Mouse (Mus musculus) testis, postnatal 10 days (tissue): Measurements from ENCODE around the gene Rab11b.

Experiments used
- DNase-seq: peaks from one replicate; pipeline ENCODE4 v3.0.0; 2021; ENCODE audit warnings: low spot score

Gene Rab11b

DNA sequence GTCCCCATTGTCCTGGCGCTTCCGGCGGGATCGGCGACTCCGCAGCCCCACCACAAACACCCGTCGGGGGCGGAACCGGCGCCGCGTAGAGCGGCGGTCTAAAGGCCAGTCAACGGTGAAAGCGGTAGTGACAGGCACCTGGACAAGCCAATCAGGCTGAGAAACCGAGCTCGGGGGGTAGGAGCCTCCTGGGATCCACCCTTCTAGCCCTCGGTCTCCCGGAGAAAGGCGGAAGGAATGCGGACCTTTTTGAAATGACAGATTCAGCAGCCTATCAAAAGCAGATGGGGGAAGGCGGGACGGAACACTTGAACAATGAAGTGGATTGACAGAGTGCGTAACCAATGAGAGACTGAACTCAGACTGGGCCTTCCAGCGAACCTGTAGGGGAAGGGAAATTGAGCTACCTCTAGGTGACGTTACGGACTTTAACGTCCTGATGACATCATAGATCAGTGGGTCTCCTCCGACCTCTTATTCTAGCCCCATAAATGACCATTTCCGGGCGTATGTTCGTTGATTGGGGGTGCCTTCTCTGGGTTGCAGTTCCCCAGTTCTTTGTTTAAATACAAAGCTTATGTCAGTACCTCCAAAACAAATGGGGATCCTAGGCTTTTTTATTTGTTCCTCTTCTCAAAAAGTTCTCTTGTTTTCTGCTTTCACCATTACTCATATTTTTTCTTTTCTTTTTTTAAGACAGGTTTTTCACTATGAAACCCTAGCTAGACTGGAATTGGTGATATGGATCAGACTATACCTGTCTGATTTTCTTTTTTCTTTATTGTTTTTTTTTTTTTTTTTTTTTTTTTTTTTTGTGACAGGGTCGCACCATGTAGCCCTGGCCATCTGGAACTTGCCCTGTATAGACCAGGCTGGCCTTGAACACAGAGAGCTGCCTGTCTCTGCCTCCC, at the start of gene Rab11b:
Gene Rab11b, minus strand, starts transcription at position 276 of the 911 bp plus-strand sequence.
- DNase-seq: peak; percentile 99

DNA sequence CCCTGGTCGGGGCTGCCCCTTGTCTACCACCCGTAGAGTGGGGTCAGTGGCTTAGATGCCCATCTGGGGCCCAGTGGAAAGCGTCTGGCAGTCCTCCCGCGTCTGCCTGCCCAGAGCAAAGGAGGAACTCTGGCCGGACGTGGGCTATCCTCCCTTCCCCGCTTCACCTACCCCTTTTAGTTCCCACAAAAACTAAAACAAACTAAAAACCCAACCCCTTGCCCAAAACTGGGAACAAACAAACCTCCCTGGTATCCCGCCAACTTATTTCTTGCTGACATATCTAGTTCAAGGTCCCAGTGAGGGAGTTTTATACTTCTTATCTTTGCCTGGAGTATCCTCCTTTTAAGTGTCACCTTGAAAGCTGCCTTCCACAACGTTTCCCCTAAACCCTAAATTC, 47.9 kb upstream of the Rab11b start:
- no peak for DNase-seq

DNA sequence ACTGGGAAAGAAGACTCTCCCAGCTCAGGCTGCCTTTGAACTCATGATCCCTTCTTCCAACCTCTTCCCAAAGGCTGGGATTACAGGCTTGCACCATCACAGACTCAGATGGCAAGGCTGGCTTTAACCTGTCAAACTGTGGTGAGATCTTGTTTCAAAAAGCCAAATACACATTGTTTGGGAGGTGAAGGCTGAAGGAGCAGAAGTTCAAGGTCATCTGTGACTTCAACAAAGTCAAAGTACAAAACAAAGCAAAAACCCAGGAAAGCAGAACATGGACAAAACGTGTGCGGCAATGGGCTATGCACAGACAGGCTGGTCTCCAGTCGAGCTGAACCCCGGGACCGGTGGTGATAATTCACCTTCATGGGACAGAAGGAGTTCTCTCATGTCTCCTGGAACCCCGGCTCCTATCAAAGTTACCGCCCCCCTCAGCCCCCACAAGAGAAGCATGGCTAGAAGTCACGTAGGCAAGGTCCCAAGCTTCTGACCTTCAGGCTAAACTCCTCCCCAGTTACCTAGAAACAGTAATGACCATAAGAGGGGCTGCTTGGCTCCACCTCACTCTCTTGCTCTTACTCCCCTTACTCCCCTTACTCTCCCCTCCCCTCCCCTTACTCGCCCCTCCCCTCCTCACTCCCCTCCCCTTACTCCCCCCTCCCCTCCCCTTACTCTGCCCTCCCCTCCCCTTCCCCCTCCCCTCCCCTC, 47.0 kb upstream of the Rab11b start:
- DNase-seq: no peak

DNA sequence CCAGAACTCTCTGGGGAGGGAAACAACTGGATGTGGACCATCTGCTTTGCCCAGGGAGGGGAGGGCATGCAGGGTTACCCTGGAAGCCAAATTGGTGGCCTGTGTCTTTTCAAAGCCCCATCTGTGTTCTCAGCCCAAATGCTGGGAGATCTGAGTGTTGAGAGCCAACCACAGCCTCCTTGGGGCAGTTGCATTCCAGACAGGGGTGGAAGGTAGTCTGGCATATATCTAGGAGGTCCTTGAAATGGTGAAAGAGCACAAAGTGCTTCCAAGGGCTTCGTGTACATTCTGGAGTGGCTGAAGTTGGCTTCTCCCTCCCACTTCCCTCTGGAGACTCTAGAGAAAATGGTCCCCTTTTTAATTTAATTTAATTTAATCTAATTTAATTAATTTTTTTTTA, 44.4 kb upstream of the Rab11b start:
- DNase-seq: no peak

DNA sequence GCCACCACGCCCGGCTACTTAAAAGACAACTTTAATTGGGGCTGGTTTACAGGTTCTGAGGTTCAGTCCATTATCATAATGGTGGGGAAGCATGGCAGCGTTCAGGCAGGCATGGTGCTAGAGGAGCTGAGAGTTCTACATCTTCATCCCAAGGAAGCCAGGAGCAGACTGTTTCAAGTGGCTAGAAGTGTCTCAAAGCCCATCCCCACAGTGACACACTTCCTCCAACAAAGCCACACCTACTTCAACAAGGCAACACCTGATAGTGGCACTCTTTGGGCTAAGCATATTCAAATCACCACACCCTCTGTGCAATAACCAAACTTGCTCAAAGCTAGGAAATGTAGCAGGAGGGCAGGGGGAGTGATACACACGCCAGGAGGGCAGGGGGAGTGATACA, 43.9 kb upstream of the Rab11b start:
- DNase-seq: no peak

DNA sequence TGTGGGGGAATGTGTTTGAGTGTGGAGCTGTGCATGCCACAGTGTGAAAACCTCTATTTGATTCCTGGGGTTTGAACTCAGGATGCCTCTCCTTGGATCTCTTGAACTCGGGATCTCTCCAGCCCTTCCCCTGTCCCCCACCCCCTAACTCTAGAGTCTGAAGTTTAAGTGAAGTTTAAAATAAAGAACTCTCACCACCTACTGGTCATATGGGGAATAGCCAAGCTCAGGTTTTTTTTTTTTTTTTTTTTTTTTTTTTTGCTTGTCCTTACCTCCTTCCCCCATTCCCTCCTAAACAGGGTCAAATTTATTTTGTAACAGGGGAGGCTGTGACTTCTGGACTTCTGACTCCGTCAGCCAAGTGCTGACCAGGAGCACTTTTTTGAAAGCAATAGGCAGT, 41.9 kb upstream of the Rab11b start:
- DNase-seq: no peak

DNA sequence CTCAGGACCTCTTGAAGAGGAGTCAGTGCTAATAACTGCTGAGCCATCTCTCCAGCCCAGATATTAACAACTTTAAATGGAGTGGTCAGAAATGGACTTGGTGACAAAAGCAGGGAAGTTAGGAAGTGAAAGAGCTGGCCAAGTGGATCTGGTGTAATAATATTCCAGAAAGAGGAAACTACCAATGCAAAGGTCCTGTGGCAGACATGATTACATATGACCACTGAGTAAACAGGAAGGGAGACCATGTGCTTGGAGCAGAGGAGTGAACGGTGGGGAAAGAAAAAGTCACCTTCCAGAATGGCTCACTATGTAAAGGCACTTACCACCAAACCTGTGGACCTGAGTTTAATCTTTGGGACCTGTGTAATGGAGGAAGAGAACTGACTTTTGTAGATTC, 38.9 kb upstream of the Rab11b start:
- no peak for DNase-seq

DNA sequence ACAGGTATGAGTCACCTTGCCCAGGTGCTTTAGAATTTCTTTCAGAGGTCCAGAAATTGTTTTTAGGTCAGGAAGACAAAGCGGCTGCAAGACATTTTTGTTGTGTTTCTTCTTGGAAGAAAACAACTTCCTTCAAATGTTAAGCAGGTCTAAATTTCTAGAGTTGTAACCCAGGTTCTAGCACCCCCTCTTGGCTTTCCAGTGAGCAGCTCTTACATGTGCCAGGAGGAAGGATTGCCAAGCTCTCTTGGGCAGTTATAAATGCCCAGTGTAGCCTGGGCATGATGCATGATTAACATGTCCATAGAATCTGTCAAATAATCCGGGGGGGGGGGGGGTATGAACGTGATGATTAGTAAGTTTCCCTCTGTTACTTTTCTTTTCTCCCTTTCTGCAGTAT, 38.0 kb upstream of the Rab11b start:
- DNase-seq: no peak

DNA sequence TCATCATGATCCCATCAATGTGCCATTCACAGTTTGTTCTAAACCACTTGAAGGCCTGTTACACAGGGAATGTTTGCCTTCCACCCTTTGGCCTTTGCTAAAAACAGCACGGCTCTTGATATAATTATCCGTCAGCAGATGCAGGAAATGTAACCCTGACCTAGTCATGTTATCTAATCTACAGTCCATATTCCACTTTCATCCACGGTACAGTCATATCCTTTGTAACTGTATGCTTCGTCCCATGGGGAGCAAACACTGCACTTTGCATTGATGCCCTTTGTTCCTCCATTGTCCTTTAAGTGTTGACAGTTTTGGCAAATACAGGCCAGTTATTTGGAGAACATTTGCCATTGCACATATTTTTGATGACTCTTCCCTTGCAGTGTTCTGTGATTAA, 28.4 kb upstream of the Rab11b start:
- DNase-seq: no peak

DNA sequence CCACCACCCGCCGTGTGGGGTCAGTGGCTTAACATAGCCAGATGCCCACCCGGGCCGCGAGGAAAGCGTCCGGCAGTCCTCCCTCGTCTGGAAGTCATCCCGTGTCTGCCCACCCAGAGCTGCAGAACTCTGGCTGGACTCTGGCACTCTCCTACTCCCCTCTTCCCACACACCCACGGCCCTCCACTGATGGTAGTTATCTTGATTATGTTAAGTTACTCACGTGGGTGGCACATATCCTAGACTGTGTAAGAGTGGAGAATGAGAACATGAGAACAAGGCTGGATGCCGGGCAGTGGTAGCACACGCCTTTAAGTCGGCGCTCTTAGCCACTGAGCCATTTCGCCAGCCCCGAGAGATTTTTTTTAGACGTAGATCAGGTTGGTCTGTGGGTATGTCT, 26.0 kb upstream of the Rab11b start:
- no peak for DNase-seq

DNA sequence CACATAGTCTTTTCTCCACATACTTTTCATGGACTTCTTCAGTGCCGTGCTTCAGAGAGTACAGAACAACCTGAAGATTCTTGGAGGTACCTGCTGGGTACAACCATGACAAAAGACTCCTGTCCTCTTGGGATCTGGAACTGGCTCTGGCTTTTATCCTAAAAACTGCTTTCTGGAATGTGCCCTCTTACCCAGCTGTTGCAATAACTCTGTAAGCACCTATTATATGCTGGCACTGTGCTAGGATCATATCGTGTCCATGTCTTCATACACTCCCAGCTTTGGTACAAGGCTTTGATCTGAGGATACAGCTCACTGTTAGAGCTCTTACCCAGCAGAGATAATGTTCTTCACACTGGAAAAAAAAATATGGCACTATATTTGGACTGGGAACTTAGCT, 24.6 kb upstream of the Rab11b start:
- DNase-seq: no peak

DNA sequence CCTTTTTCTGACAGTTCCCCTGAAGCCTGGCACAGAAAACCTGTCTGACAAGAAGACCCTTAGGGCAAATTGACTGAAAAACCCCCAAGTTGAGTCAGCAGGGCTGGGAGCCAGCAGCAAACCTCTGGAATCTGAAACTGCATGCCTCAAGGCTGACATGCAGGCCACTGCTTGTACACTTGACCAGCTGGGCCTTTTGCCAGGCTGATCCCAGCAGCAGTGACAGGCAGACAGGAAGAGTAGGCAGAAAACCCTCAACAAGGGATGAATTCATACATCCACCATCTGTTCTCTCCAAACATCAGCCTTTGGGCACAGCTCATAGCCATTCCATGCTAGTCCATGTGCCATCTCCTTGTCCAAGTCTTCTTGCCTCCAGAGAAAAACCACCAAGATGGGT, 23.1 kb upstream of the Rab11b start:
- DNase-seq: peak; percentile 71

DNA sequence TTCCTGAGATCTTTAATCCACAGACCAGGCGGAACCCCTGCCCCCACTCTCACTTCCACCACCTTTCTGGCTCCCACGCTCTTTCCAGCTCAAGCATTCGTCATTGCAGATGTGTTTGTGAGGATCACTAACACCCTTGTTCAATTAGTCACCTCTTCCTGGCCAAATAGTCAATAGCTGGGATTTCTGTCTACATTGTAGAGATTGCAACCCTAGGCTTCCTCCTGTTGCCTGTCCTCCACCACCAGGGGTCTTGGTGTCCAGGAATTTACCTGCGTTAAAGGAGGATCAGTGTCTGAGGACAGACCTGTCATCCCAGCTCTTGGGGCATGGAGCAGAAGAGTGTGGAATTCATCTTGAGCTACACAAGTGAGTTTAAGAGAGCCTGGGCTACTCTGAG, 21.7 kb upstream of the Rab11b start:
- DNase-seq: no peak

DNA sequence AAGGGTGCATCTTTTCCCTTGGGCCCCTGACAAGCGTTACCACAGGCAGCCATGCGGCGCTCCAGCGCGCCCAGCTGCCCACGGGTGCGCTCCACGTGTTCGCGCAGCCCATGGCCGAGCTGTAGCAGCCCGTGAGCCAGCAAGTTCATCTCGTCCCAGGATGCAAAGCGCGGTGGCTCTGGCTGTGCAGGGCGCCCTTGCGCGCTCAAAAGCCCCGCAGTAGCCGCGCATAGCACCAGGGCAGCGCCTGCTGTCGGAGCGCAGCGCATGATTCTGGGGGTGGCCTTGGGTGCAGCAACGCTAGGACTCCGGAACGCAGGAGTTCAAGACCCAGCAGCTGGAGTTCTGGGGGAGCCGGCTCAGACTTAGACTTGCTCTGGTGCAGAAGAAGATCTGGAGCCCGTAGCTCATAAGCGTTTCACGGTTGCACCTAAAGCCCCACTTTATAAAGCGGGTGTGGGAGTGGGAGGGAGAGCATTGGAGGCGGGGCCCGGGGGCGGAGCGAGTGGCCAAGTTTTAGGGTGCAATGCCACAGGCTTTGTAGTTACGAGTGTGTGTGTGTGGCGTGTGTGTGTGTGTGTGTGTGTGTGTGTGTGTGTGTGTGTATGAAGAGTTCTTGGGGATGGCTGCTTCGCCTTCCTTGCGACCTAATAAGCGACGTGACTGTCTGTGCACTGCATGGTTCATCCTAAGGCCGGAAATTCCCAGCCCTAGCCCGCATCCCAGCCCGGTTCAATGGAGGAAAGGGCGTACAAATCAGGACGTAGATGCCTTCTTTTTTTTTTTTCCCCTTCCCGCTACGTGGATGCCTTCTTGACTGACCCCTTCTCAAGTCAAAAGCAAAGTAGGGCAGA, 21.0 kb upstream of the Rab11b start, which contains the start of gene Angptl4:
Gene Angptl4, minus strand, starts transcription at position 707 of the 854 bp plus-strand sequence.
- peak; percentile 85 for DNase-seq

DNA sequence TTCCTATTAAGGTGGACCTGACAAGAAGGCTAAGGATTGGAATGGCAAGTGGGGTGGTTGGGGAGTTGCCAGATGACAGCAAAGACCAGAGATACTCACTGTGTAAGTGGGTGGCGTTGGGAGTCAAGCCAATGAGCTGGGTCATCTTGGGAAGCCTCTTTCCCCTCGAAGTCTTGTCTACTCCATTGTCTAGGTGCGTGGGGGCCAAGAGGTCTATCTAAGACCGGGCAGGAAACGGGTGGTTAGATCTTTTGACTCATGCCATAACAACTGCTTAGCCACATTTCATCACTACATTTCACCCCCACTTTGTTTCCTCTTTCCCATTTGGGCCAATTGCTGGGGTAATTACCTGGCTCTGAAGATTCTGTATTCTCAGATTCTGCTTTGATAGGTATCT, 20.1 kb upstream of the Rab11b start:
- DNase-seq: peak; percentile 70

DNA sequence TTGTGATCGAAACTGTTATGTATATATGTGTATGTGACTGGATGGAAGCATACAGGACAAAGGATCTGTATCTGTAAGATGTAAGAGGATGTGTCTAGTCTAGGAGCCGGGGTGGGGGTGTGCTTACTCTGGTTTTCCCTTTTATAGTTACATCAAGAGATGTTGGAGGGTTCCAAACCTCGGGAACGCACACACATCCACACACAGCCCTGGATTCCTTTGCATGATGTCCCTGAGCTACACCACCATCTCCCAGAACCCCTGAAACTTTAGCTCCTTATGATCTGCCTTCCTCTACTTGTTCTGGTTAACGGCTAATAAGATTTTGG, 19.6 kb upstream of the Rab11b start:
- no peak for DNase-seq

DNA sequence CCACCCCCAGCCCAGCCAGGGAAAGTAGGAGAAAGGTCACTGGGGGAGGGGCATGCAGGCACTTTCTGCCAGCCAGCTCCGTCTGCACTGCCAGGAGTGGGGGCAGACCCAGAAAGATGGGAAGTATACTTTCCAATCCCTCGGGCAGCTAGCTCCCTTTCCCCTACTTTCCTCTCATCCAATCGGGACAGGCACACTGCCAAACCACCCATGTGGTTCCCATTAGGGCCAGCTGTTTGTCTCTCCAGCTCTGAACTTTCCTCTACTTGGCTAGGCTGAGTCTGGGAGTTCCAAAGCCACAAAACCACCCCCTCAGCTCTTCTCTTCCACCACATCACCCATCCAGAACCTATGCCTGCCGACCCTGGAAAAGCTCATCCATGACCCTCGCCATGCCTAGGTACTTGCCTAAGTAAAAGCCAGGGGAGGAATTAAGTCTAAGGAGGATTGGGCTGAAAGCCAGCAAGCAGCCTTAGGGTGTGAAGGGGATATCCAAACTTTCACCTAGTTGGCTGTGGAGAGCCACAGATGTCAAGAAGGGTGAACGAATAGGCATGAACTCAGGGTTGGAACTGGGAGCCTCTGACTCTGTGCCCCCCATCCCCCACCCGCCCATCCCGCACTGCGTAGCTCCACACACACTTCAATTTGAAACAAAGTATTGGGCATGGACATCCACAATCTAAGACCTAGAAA, 19.1 kb upstream of the Rab11b start:
- peak; percentile 93 for DNase-seq

DNA sequence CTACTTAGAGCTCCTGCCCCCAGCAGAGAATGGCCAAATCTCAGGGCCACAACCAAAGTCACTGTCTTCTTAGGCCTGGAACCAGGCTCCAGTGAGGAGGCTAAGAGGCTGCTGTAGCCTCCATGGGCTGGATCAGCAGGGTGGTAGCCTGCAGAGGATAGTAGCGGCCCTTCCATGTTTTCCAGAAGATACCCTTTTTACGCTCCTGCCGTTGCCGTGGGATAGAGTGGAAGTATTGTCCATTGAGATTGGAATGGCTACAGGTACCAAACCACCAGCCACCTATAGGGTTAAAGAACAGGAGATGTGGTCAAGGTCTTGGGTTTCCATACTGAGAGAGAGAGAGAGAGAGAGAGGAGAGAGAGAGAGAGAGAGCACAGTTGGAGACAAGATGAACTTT, 15.0 kb upstream of the Rab11b start:
- no peak for DNase-seq

DNA sequence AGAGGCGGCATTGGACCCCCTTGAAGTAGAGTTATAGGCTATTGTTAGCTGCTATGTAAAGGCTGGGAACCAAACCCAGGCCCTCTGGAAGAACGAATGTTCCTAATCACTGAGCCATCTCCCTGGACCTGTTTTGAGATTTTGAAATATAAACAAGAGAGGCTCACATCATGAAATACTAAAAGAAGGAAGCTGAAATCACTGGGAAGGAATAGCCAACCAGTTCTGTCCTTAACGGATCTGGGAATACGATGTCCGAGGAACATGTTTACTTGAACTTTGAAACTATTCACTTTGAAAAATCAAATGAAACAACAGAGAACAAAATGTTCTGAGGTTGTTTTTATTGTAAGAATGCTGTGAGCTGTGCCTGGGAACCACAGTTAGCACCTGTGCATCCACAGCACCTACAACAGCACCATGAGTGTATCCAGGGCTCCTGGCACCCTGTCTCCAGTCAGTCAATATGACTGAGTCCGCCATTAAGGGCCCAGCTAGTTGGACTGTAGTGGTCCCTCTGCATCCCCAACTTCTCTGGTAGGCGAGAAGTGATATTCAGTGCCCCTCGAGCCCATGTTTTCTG, 14.3 kb upstream of the Rab11b start:
- DNase-seq: no peak

DNA sequence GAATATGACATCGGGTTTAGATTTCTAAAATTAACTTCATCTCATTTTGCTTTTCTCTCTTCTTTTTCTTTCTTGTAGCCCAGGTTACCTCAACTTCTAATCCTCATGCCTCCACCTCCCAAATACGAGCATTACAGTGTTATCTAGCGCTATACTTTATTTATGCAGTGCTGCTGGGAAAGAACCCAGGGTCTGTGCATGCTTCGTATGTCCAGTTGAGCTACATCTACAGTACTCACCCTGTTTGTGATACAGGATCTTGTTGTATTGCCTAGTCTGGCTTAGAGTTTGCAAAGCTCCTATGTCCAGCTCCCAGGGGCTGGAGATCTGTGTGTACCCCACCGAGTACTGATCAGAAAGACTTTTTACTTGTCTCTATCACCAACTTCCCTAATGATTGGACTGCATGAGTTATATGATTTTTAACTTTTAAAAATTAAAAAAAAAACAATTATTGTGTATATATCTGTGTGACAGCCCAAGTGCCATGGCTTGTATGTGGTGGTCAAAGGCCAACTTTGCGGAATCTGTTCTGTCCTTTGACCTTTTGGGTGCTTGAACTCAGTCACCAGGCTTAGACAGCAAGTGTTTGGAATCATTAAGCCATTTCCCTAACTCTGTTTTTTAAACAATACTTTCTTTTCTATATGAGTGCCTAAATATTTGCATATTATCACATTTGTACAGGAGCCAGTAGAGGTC, 13.7 kb upstream of the Rab11b start:
- DNase-seq: no peak

DNA sequence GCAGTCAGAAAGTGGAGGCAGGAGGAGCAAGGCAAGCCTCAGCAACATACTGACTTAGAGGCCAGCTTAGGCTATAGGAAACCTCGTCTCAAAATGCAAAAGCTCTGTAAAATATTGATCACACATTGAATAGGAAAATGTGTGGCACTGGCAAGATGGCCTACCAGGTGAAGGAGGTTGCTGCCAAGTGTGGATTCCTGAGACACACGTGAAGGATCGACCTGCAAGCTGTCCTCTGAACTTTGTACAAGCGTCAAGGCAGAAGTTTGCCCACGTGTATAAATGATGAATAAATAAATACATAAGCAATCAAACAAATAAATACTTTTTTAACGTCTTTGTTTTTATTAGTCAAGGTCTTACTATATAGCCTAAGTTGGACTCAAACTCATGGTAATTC, 13.1 kb upstream of the Rab11b start:
- DNase-seq: no peak
